Mouse (Mus musculus): ENCODE data around the gene Oas1h. TPM values are rescaled to one million over a fixed set of nuclear protein-coding genes. Genes with fewer than 3 reads are reported as not detected.
"Not testable (repeated sequence)": the region's sequence is repeated elsewhere in the genome, so short reads cannot be mapped to it uniquely, and the experiment has no call there.

Oas1h gene
- total RNA-seq, 1 experiment = not detected

GRCm38 (mm10) chr5:120890991-120891390, 29.8 kb downstream of the Oas1h start:
- no peak for TF ChIP-seq ZNF384 (IDR thresholded peaks at IDR 0.05; ENCODE audit: low read depth, low read length)
- TF ChIP-seq HCFC1 (IDR thresholded peaks at IDR 0.05; ENCODE audit: borderline replicate concordance, insufficient read depth, low read length) = no peak
- no peak for TF ChIP-seq CHD2 (IDR thresholded peaks at IDR 0.05; ENCODE audit: low read depth, low read length)
- no peak for TF ChIP-seq ZC3H11A (IDR thresholded peaks at IDR 0.05; ENCODE audit: borderline replicate concordance, low read depth, low read length)
- TF ChIP-seq MAFK (IDR thresholded peaks at IDR 0.05; ENCODE audit: insufficient read depth, low read depth, low read length) = no peak
- DNase-seq (ENCODE audit: low read depth, low spot score) = no peak
- Histone ChIP-seq H3K27ac (ENCODE audit: insufficient read depth, low read depth, low read length, poor library complexity, severe bottlenecking) (no peak overlapping the region; the same call in 1 of the 2 replicates), H3K4me1 (ENCODE audit: control insufficient read depth in 2 of 2, insufficient read depth in 2 of 2, low read length in 2 of 2, poor library complexity in 1 of 2) (peaks cover 2 to 12% of the 10 kb centered on the region in 2 experiments; a peak in 2 of 4 replicates), H3K36me3 (ENCODE audit: control insufficient read depth, insufficient read depth, low read length, poor library complexity, severe bottlenecking) (peaks cover 3% of the 10 kb centered on the region), H3K9me3 (ENCODE audit: control insufficient read depth, insufficient read depth, low read depth, low read length) (no peaks in the 10 kb centered on the region), H3K4me3 (ENCODE audit: insufficient read depth in 1 of 2, low read depth in 1 of 2, low read length in 2 of 2, poor library complexity in 1 of 2, severe bottlenecking in 1 of 2) (no peak overlapping the region), H3K9ac (ENCODE audit: insufficient read depth, low read depth, low read length, poor library complexity, severe bottlenecking) (no peak overlapping the region)
- in situ Hi-C loops (cut with MboI; ENCODE audit: low sequenced_read_pairs in 2 of 2, unreplicated experiment in 2 of 2) = no loop called here

DNA sequence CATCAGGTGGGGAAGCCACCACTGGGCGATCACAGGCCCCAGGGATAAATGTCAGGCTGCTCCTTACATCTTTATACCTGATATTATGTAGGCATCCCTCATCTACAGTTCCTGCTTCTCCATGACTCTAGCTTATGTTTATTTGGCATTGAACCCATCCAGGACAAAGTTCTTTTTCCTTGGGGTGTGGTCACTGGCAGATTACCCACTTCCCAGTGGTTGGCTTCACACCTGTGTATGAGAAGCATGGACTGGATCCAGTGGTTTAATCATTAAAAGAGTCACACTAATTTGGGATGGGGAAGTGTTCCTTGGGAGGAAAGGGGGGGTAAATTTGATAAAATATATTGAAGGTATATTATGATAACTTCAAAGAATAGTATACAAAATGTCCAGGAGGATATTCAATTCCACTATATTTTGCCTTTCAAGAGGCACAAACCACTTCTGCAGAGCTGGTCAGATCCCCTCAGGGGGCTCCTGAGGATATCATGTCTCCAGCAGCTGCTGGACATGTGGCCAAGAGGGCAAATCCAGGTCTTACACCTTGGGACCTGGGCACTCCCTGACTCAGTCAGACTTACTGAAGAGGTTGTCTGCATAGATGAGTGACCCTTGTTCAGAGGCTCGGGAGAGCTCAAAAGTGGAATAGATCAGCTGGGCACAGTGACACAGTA, 30.5 kb downstream of the Oas1h start:
- H3K9ac ChIP-seq (ENCODE audit: insufficient read depth, low read depth, low read length, poor library complexity, severe bottlenecking); H3K4me3 ChIP-seq (ENCODE audit: insufficient read depth in 1 of 2, low read depth in 1 of 2, low read length in 2 of 2, poor library complexity in 1 of 2, severe bottlenecking in 1 of 2); H3K27ac ChIP-seq (ENCODE audit: insufficient read depth, low read depth, low read length, poor library complexity, severe bottlenecking); H3K36me3 ChIP-seq (ENCODE audit: control insufficient read depth, insufficient read depth, low read length, poor library complexity, severe bottlenecking); DNase-seq (ENCODE audit: low read depth, low spot score); H3K9me3 ChIP-seq (ENCODE audit: control insufficient read depth, insufficient read depth, low read depth, low read length); in situ Hi-C loops (cut with MboI; ENCODE audit: low sequenced_read_pairs in 2 of 2, unreplicated experiment in 2 of 2): not testable (repeated sequence)
- peaks cover 2 to 12% of the 10 kb centered on the region in 2 experiments; a peak in 2 of 4 replicates for H3K4me1 ChIP-seq (ENCODE audit: control insufficient read depth in 2 of 2, insufficient read depth in 2 of 2, low read length in 2 of 2, poor library complexity in 1 of 2)

GRCm38 (mm10) chr5:120892243-120892660, 31.0 kb downstream of the Oas1h start:
- no peak for TF ChIP-seq CHD2 (IDR thresholded peaks at IDR 0.05; ENCODE audit: low read depth, low read length)
- TF ChIP-seq ZC3H11A (IDR thresholded peaks at IDR 0.05; ENCODE audit: borderline replicate concordance, low read depth, low read length) = no peak
- no peak for TF ChIP-seq HCFC1 (IDR thresholded peaks at IDR 0.05; ENCODE audit: borderline replicate concordance, insufficient read depth, low read length)
- TF ChIP-seq ZNF384 (IDR thresholded peaks at IDR 0.05; ENCODE audit: low read depth, low read length) = no peak
- no peak for TF ChIP-seq MAFK (IDR thresholded peaks at IDR 0.05; ENCODE audit: insufficient read depth, low read depth, low read length)
- DNase-seq (ENCODE audit: low read depth, low spot score) = no peak
- Histone ChIP-seq H3K27ac (ENCODE audit: insufficient read depth, low read depth, low read length, poor library complexity, severe bottlenecking) (peak overlapping the region; percentile 57), H3K36me3 (ENCODE audit: control insufficient read depth, insufficient read depth, low read length, poor library complexity, severe bottlenecking) (peaks cover 3% of the 10 kb centered on the region), H3K4me3 (ENCODE audit: insufficient read depth in 1 of 2, low read depth in 1 of 2, low read length in 2 of 2, poor library complexity in 1 of 2, severe bottlenecking in 1 of 2) (no peak overlapping the region), H3K9ac (ENCODE audit: insufficient read depth, low read depth, low read length, poor library complexity, severe bottlenecking) (no peak overlapping the region), H3K4me1 (ENCODE audit: control insufficient read depth in 2 of 2, insufficient read depth in 2 of 2, low read length in 2 of 2, poor library complexity in 1 of 2) (peaks cover 2 to 12% of the 10 kb centered on the region in 2 experiments; a peak in 2 of 4 replicates), H3K9me3 (ENCODE audit: control insufficient read depth, insufficient read depth, low read depth, low read length) (no peaks in the 10 kb centered on the region)
- in situ Hi-C loops (cut with MboI; ENCODE audit: low sequenced_read_pairs in 2 of 2, unreplicated experiment in 2 of 2) = no loop called here

- peak overlapping the region; percentile 86 for H3K27ac ChIP-seq (ENCODE audit: insufficient read depth, low read depth, low read length, poor library complexity, severe bottlenecking)
- H3K36me3 ChIP-seq (ENCODE audit: control insufficient read depth, insufficient read depth, low read length, poor library complexity, severe bottlenecking); H3K4me1 ChIP-seq (ENCODE audit: control insufficient read depth in 2 of 2, insufficient read depth in 2 of 2, low read length in 2 of 2, poor library complexity in 1 of 2); DNase-seq (ENCODE audit: low read depth, low spot score); H3K9ac ChIP-seq (ENCODE audit: insufficient read depth, low read depth, low read length, poor library complexity, severe bottlenecking); in situ Hi-C loops (cut with MboI; ENCODE audit: low sequenced_read_pairs in 2 of 2, unreplicated experiment in 2 of 2); H3K4me3 ChIP-seq (ENCODE audit: insufficient read depth in 1 of 2, low read depth in 1 of 2, low read length in 2 of 2, poor library complexity in 1 of 2, severe bottlenecking in 1 of 2); H3K9me3 ChIP-seq (ENCODE audit: control insufficient read depth, insufficient read depth, low read depth, low read length): not testable (repeated sequence)
Observed at GRCm38 (mm10) chr5:120893866-120894265, 32.6 kb downstream of the Oas1h start.

GRCm38 (mm10) chr5:120894692-120895091, 33.5 kb downstream of the Oas1h start:
- H3K9me3 ChIP-seq (ENCODE audit: control insufficient read depth, insufficient read depth, low read depth, low read length); H3K9ac ChIP-seq (ENCODE audit: insufficient read depth, low read depth, low read length, poor library complexity, severe bottlenecking); H3K36me3 ChIP-seq (ENCODE audit: control insufficient read depth, insufficient read depth, low read length, poor library complexity, severe bottlenecking); in situ Hi-C loops (cut with MboI; ENCODE audit: low sequenced_read_pairs in 2 of 2, unreplicated experiment in 2 of 2); H3K4me1 ChIP-seq (ENCODE audit: control insufficient read depth in 2 of 2, insufficient read depth in 2 of 2, low read length in 2 of 2, poor library complexity in 1 of 2); H3K4me3 ChIP-seq (ENCODE audit: insufficient read depth in 1 of 2, low read depth in 1 of 2, low read length in 2 of 2, poor library complexity in 1 of 2, severe bottlenecking in 1 of 2); DNase-seq (ENCODE audit: low read depth, low spot score): not testable (repeated sequence)
- H3K27ac ChIP-seq (ENCODE audit: insufficient read depth, low read depth, low read length, poor library complexity, severe bottlenecking) = peak overlapping the region; percentile 86; the same call in 1 of the 2 replicates

All from ES-E14 (cell line).